ENCODE assay signal across 11 mouse cellular contexts in genomic region chr17:11978260-11978821, GRCm38 (mm10).
A peak's percentile ranks its signal among the peaks of the same experiment; 100 is the strongest.
DNase-seq lines count a peak whose midpoint lies in the region; ATAC-seq lines count a peak whose summit lies in the region.
"Had no signal": no experiment of that assay in that cellular context is flagged by ENCODE, and none has a peak within 500 bp of the region (broad histone marks: within the 10 kb centered on the region; RNA-seq: fewer than 3 reads in every experiment).

No protein-coding gene starts in this region.

- H3K4me1 ChIP-seq in forebrain, embryonic 15.5 days: peaks cover 22% of the 10 kb centered on the region
- peaks cover 23% of the 10 kb centered on the region for H3K4me1 ChIP-seq in limb, embryonic 10.5 days
- no peaks in the 10 kb centered on the region for H3K4me1 ChIP-seq in liver, embryonic 11.5 days (replicated peaks; ENCODE audit: control insufficient read depth, insufficient read depth, low read length)
- H3K4me1 ChIP-seq: liver, embryonic 12.5 days; stomach, embryonic 15.5 days had no signal

- 0 out of 2 replicates have a peak overlapping the region, but pooled peaks have one; percentile 9 for H3K4me2 ChIP-seq in forebrain, embryonic 15.5 days (replicated peaks)
- no peak overlapping the region for H3K4me2 ChIP-seq in liver, embryonic 11.5 days
- H3K4me2 ChIP-seq: liver, embryonic 12.5 days; stomach, embryonic 15.5 days had no signal

- H3K9ac ChIP-seq in forebrain, embryonic 15.5 days (replicated peaks): no peak overlapping the region
- H3K9ac ChIP-seq in liver, embryonic 11.5 days (ENCODE audit: low read depth, low read length): no peak overlapping the region
- H3K9ac ChIP-seq: liver, embryonic 12.5 days; stomach, embryonic 15.5 days had no signal

- peak; percentile 73 for ATAC-seq in forebrain, embryonic 15.5 days (replicated peaks)
- no peak for ATAC-seq in liver, embryonic 11.5 days (replicated peaks; ENCODE audit: low FRiP score)
- ATAC-seq: intestine, embryonic 16.5 days; liver, embryonic 12.5 days had no signal

- no peaks in the 10 kb centered on the region for H3K36me3 ChIP-seq in forebrain, embryonic 15.5 days
- no peaks in the 10 kb centered on the region for H3K36me3 ChIP-seq in limb, embryonic 10.5 days
- no peaks in the 10 kb centered on the region for H3K36me3 ChIP-seq in liver, embryonic 11.5 days (ENCODE audit: control insufficient read depth, insufficient read depth, low read length)
- H3K36me3 ChIP-seq: G1E; liver, embryonic 12.5 days; stomach, embryonic 15.5 days had no signal

- no peaks in the 10 kb centered on the region for H3K27me3 ChIP-seq in forebrain, embryonic 15.5 days
- peaks cover 48% of the 10 kb centered on the region for H3K27me3 ChIP-seq in limb, embryonic 10.5 days (ENCODE audit: low read depth, poor library complexity, severe bottlenecking)
- no peaks in the 10 kb centered on the region; the same call in 1 of the 2 replicates for H3K27me3 ChIP-seq in liver, embryonic 11.5 days (replicated peaks; ENCODE audit: control insufficient read depth, insufficient read depth, low read length)
- H3K27me3 ChIP-seq: stomach, embryonic 15.5 days had no signal

- no peaks in the 10 kb centered on the region for H3K9me3 ChIP-seq in forebrain, embryonic 15.5 days
- H3K9me3 ChIP-seq in limb, embryonic 10.5 days (replicated peaks): no peaks in the 10 kb centered on the region
- no peaks in the 10 kb centered on the region for H3K9me3 ChIP-seq in liver, embryonic 11.5 days (ENCODE audit: control insufficient read depth, low read length)
- H3K9me3 ChIP-seq: G1E; liver, embryonic 12.5 days; stomach, embryonic 15.5 days had no signal

- WGBS in forebrain, embryonic 15.5 days: 35% methylated on average over 17 of the region's 17 CpGs
- WGBS in limb, embryonic 10.5 days: 47% methylated on average over 17 of the region's 17 CpGs
- WGBS in liver, embryonic 11.5 days: 43% methylated on average over 17 of the region's 17 CpGs

- H3K4me3 ChIP-seq in forebrain, embryonic 15.5 days: no peak overlapping the region
- no peak overlapping the region for H3K4me3 ChIP-seq in limb, embryonic 10.5 days
- no peak overlapping the region for H3K4me3 ChIP-seq in liver, embryonic 11.5 days (ENCODE audit: low read depth, low read length)
- H3K4me3 ChIP-seq: liver, embryonic 12.5 days; stomach, embryonic 15.5 days had no signal

- peak; percentile 55 to 56 for DNase-seq in right cerebral cortex, postnatal 10 days (ENCODE audit: low spot score in 2 of 2)
- DNase-seq in right cerebral cortex, postnatal 4 days: no peak
- DNase-seq in limb, embryonic 10.5 days (ENCODE audit: low spot score): no peak
- peak; percentile 79 for DNase-seq in retina, postnatal 1 day
- DNase-seq in gastrocnemius, postnatal 10 days: no peak
- DNase-seq in liver, embryonic 11.5 days (ENCODE audit: low spot score): no peak

- peak overlapping the region; percentile 58 for H3K27ac ChIP-seq in forebrain, embryonic 15.5 days (replicated peaks)
- 0 out of 2 replicates have a peak overlapping the region, but pooled peaks have one; percentile 42 for H3K27ac ChIP-seq in limb, embryonic 10.5 days
- H3K27ac ChIP-seq in liver, embryonic 11.5 days (ENCODE audit: low read depth, low read length): no peak overlapping the region
- H3K27ac ChIP-seq: liver, embryonic 12.5 days; stomach, embryonic 15.5 days had no signal

Comparison
In these comparisons a context has a peak if more than half of its experiments do, and no peak if none do; other contexts are left out.
1. DNase-seq: peak in right cerebral cortex, postnatal 10 days (2 of 2) and retina, postnatal 1 day (single experiment); none in right cerebral cortex, postnatal 4 days (single experiment), limb, embryonic 10.5 days (single experiment), gastrocnemius, postnatal 10 days (single experiment) and liver, embryonic 11.5 days (single experiment).